Mouse (Mus musculus): Measurements from ENCODE around the gene Vmn1r69.

Vmn1r69 gene

GRCm38 (mm10) chr7:10613559-10613958 lies at the start of gene Vmn1r69:
TSS of gene Vmn1r69 (minus strand) at chr7:10613659.
- no peak for DNase-seq (ENCODE audit: low spot score in 2 of 2)

DNA sequence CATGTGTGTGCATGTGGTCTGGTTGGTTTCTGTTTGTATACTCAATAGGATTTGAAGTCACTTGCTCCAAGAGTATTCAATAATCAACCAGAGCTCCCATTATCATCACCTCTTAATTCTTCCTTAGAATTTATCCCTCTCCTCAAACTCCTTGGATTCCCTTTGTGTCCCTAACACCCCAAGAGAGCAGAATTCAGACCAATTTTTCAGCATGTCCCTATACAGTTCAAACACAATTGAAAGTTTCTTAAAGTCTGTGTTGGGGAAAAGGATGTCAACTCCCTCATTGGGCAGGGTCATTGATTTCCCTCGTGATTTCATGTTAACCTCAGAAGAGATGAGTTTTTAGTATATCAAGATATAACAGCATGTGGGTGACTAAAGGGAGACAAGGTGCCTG lies 17.8 kb upstream of the Vmn1r69 start, which contains the start of gene Vmn1r70:
Gene Vmn1r70 (plus strand): TSS at position 301 of the 400 bp plus-strand sequence.
- no peak for DNase-seq (ENCODE audit: low spot score in 2 of 2)

- no peak for DNase-seq (ENCODE audit: low spot score in 2 of 2)
Measured at GRCm38 (mm10) chr7:10558385-10558784, 55.1 kb downstream of the Vmn1r69 start, which contains the start of gene Vmn1r68. TSS of gene Vmn1r68 (minus strand) at chr7:10558485.
